9 mouse cellular contexts compared by ENCODE assay signal in the genomic region with DNA sequence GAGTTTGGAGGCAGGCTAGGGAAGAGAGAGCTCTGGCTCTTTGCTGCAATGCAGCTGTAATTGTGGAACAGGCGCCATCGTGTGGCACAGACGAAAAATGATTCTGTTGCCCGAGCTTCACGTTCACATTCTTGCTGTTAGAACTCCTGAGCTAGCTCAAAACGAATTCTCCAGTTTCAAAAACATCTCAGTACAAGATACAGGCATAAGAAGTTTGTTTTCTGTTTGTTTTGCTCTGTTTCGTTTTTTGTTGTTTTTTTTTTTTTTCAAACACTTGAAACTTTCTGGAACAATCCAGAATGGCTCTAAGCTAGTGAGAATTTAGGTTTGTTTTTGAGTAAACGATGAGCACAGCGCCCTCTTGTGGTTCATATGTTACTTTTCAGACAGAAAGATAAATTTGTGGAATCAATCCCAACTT.
DNase-seq lines count a peak whose midpoint lies in the region; ATAC-seq and TF ChIP-seq lines count a peak whose summit lies in the region.
"Had no signal": no experiment of that assay in that cellular context is flagged by ENCODE, and none has a peak within 500 bp of the region (broad histone marks: within the 10 kb centered on the region; RNA-seq: fewer than 3 reads in every experiment).

No protein-coding gene starts in this region.

- DNase-seq in brain, adult 2 months (ENCODE audit: low read depth, low spot score) = peak; percentile 89
- peak; percentile 76 for DNase-seq in forebrain, embryonic 11.5 days (ENCODE audit: low spot score)
- peak; percentile 80 to 85 for DNase-seq in kidney, postnatal 25 days
- peak; percentile 30 to 40 (median 33) for DNase-seq in liver, embryonic 14.5 days (ENCODE audit: low read depth in 3 of 3, low spot score in 3 of 3)
- peak; percentile 56 for DNase-seq in testis, postnatal 14 days (ENCODE audit: low spot score)

- no peaks in the 10 kb centered on the region for H3K4me1 ChIP-seq in forebrain, embryonic 11.5 days (replicated peaks; ENCODE audit: control insufficient read depth, insufficient read depth, low read length)
- H3K4me1 ChIP-seq in heart, embryonic 16.5 days (ENCODE audit: control insufficient read depth, insufficient read depth, low read length) = no peaks in the 10 kb centered on the region
- H3K4me1 ChIP-seq in liver, embryonic 14.5 days (replicated peaks; ENCODE audit: control insufficient read depth in 2 of 2, insufficient read depth in 2 of 2, low read length in 1 of 2) = no peaks in the 10 kb centered on the region
- 0 out of 2 replicates have a peak, but pooled peaks cover 3% of the 10 kb centered on the region for H3K4me1 ChIP-seq in neural tube, embryonic 13.5 days (replicated peaks)

- H3K27me3 ChIP-seq in forebrain, embryonic 11.5 days (ENCODE audit: control insufficient read depth, insufficient read depth, low read length) = no peaks in the 10 kb centered on the region
- no peaks in the 10 kb centered on the region for H3K27me3 ChIP-seq in heart, embryonic 16.5 days (ENCODE audit: control insufficient read depth, insufficient read depth, low read length)
- no peaks in the 10 kb centered on the region for H3K27me3 ChIP-seq in liver, embryonic 14.5 days (ENCODE audit: control insufficient read depth, insufficient read depth, low read length)
- no peaks in the 10 kb centered on the region for H3K27me3 ChIP-seq in neural tube, embryonic 13.5 days

- peak; percentile 89 for ATAC-seq in CD4-positive, CD25-positive, alpha-beta regulatory T cell, adult 4 months
- no peak for ATAC-seq in forebrain, embryonic 11.5 days (replicated peaks; ENCODE audit: low FRiP score)
- ATAC-seq in heart, embryonic 16.5 days (replicated peaks; ENCODE audit: extremely low read depth, insufficient read depth, low FRiP score) = no peak
- ATAC-seq in liver, embryonic 14.5 days (ENCODE audit: insufficient read depth) = no peak
- no peak; the same call in 1 of the 2 replicates for ATAC-seq in neural tube, embryonic 13.5 days (ENCODE audit: low read depth)

- WGBS in forebrain, embryonic 11.5 days = under 1% methylated on average over 9 of the region's 9 CpGs
- WGBS in heart, embryonic 16.5 days = under 1% methylated on average over 9 of the region's 9 CpGs
- 0% methylated on average over 9 of the region's 9 CpGs for WGBS in liver, embryonic 14.5 days (ENCODE audit: insufficient replicate concordance)
- WGBS in neural tube, embryonic 13.5 days = under 1% methylated on average over 9 of the region's 9 CpGs

- H3K4me3 ChIP-seq in forebrain, embryonic 11.5 days (ENCODE audit: low read depth, low read length) = no peak overlapping the region
- H3K4me3 ChIP-seq in heart, embryonic 16.5 days (ENCODE audit: low read length) = peak overlapping the region; percentile 29; the same call in 1 of the 2 replicates
- no peak overlapping the region for H3K4me3 ChIP-seq in liver, embryonic 14.5 days (ENCODE audit: insufficient read depth in 1 of 2, low read depth in 2 of 2, low read length in 2 of 2)
- H3K4me3 ChIP-seq in neural tube, embryonic 13.5 days = no peak overlapping the region

- H3K4me2 ChIP-seq in forebrain, embryonic 11.5 days (ENCODE audit: low read depth, low read length, severe bottlenecking) = 0 out of 2 replicates have a peak overlapping the region, but pooled peaks have one; percentile 11
- peak overlapping the region; percentile 55 for H3K4me2 ChIP-seq in heart, embryonic 16.5 days (ENCODE audit: low read depth, low read length)
- H3K4me2 ChIP-seq in liver, embryonic 14.5 days (ENCODE audit: low read depth) = peak overlapping the region; percentile 28
- H3K4me2 ChIP-seq in neural tube, embryonic 13.5 days = peak overlapping the region; percentile 25; the same call in 1 of the 2 replicates

- peak; percentile 56 for TF ChIP-seq CTCF in liver, embryonic 14.5 days (IDR thresholded peaks at IDR 0.05; ENCODE audit: low read depth)

- TF ChIP-seq EP300 in liver, embryonic 14.5 days (IDR thresholded peaks at IDR 0.05; ENCODE audit: low read depth) = no peak

- no peaks in the 10 kb centered on the region for H3K36me3 ChIP-seq in forebrain, embryonic 11.5 days (ENCODE audit: control insufficient read depth, insufficient read depth, low read length)
- H3K36me3 ChIP-seq in heart, embryonic 16.5 days (ENCODE audit: control insufficient read depth, insufficient read depth) = no peaks in the 10 kb centered on the region
- H3K36me3 ChIP-seq in liver, embryonic 14.5 days (replicated peaks; ENCODE audit: control insufficient read depth, insufficient read depth, low read depth) = no peaks in the 10 kb centered on the region
- H3K36me3 ChIP-seq in neural tube, embryonic 13.5 days = no peaks in the 10 kb centered on the region

- no peak overlapping the region for H3K27ac ChIP-seq in forebrain, embryonic 11.5 days (ENCODE audit: low read depth, low read length)
- no peak overlapping the region for H3K27ac ChIP-seq in heart, embryonic 16.5 days (ENCODE audit: low read length)
- no peak overlapping the region for H3K27ac ChIP-seq in liver, embryonic 14.5 days
- H3K27ac ChIP-seq in neural tube, embryonic 13.5 days (replicated peaks) = no peak overlapping the region
- H3K27ac ChIP-seq: macrophage had no signal

- no peak overlapping the region for H3K9ac ChIP-seq in forebrain, embryonic 11.5 days (ENCODE audit: low read length)
- H3K9ac ChIP-seq in heart, embryonic 16.5 days (ENCODE audit: low read length) = no peak overlapping the region
- H3K9ac ChIP-seq in liver, embryonic 14.5 days (replicated peaks) = no peak overlapping the region
- H3K9ac ChIP-seq in neural tube, embryonic 13.5 days = no peak overlapping the region

- no peaks in the 10 kb centered on the region for H3K9me3 ChIP-seq in forebrain, embryonic 11.5 days (ENCODE audit: control insufficient read depth, low read length)
- H3K9me3 ChIP-seq in heart, embryonic 16.5 days (replicated peaks; ENCODE audit: control insufficient read depth, low read length) = no peaks in the 10 kb centered on the region
- no peaks in the 10 kb centered on the region for H3K9me3 ChIP-seq in liver, embryonic 14.5 days (ENCODE audit: control insufficient read depth, low read length)
- H3K9me3 ChIP-seq in neural tube, embryonic 13.5 days = no peaks in the 10 kb centered on the region

Comparison
In these comparisons a context has a peak if more than half of its experiments do, and no peak if none do; other contexts are left out.
1. DNase-seq: peak in every context shown above with its lines; median percentile 89 in brain, adult 2 months; 82 in kidney, postnatal 25 days; 76 in forebrain, embryonic 11.5 days; 56 in testis, postnatal 14 days; 33 in liver, embryonic 14.5 days.